Mouse (Mus musculus): ENCODE results near the gene Olfr221.
A peak's percentile ranks its signal among the peaks of the same experiment; 100 is the strongest.
"Not testable (repeated sequence)": the region's sequence is repeated elsewhere in the genome, so short reads cannot be mapped to it uniquely, and the experiment has no call there.

Olfr221 gene

GRCm38 (mm10) chr14:52042359-52042758 lies at the start of gene Olfr221:
Gene Olfr221 (minus strand): TSS chr14:52042459.
- DNase-seq (ENCODE audit: low spot score in 2 of 2), result not testable (repeated sequence)

GRCm38 (mm10) chr14:52083083-52083482 lies 40.8 kb upstream of the Olfr221 start:
- no peak for DNase-seq (ENCODE audit: low spot score in 2 of 2)

GRCm38 (mm10) chr14:52071599-52072137 lies 29.4 kb upstream of the Olfr221 start:
- no peak for DNase-seq (ENCODE audit: low spot score in 2 of 2)

- no peak for DNase-seq (ENCODE audit: low spot score in 2 of 2)
Observed at GRCm38 (mm10) chr14:52066135-52066534, 23.9 kb upstream of the Olfr221 start.

- no peak for DNase-seq (ENCODE audit: low spot score in 2 of 2)
Observed at GRCm38 (mm10) chr14:52061798-52062197, 19.5 kb upstream of the Olfr221 start.

- DNase-seq (ENCODE audit: low spot score in 2 of 2), result no peak
Observed at GRCm38 (mm10) chr14:52060800-52061199, 18.5 kb upstream of the Olfr221 start.

- no peak for DNase-seq (ENCODE audit: low spot score in 2 of 2)
Observed at GRCm38 (mm10) chr14:52059982-52060381, 17.7 kb upstream of the Olfr221 start.

- not testable (repeated sequence) for DNase-seq (ENCODE audit: low spot score in 2 of 2)
Observed at GRCm38 (mm10) chr14:52052720-52053119, 10.5 kb upstream of the Olfr221 start.

- no peak for DNase-seq (ENCODE audit: low spot score in 2 of 2)
Observed at GRCm38 (mm10) chr14:52045966-52046565, 3.8 kb upstream of the Olfr221 start.

- no peak for DNase-seq (ENCODE audit: low spot score in 2 of 2)
Observed at GRCm38 (mm10) chr14:52044901-52045678, 2.8 kb upstream of the Olfr221 start.

GRCm38 (mm10) chr14:52043446-52043845 lies 1.2 kb upstream of the Olfr221 start:
- DNase-seq (ENCODE audit: low spot score in 2 of 2), result no peak

- no peak for DNase-seq (ENCODE audit: low spot score in 2 of 2)
Observed at GRCm38 (mm10) chr14:52039332-52039731, 2.9 kb downstream of the Olfr221 start.

GRCm38 (mm10) chr14:52035926-52036325 lies 6.3 kb downstream of the Olfr221 start:
- DNase-seq (ENCODE audit: low spot score in 2 of 2), result no peak

GRCm38 (mm10) chr14:52026342-52026741 lies 15.9 kb downstream of the Olfr221 start:
- DNase-seq (ENCODE audit: low spot score in 2 of 2), result no peak

GRCm38 (mm10) chr14:52024133-52024532 lies 18.1 kb downstream of the Olfr221 start:
- no peak for DNase-seq (ENCODE audit: low spot score in 2 of 2)

- DNase-seq (ENCODE audit: low spot score in 2 of 2), result peak; percentile 90 to 91
Observed at GRCm38 (mm10) chr14:52022709-52023459, 19.4 kb downstream of the Olfr221 start.

- no peak for DNase-seq (ENCODE audit: low spot score in 2 of 2)
Observed at GRCm38 (mm10) chr14:52022244-52022708, 20.0 kb downstream of the Olfr221 start.

GRCm38 (mm10) chr14:52021568-52022212 lies 20.6 kb downstream of the Olfr221 start:
- no peak for DNase-seq (ENCODE audit: low spot score in 2 of 2)

- no peak for DNase-seq (ENCODE audit: low spot score in 2 of 2)
Observed at GRCm38 (mm10) chr14:52021138-52021529, 21.1 kb downstream of the Olfr221 start.

- DNase-seq (ENCODE audit: low spot score in 2 of 2), result peak; percentile 26 to 45
Observed at GRCm38 (mm10) chr14:52020486-52021137, 21.6 kb downstream of the Olfr221 start, which contains the start of gene Zfp219. Gene Zfp219 (minus strand): TSS chr14:52020733.
